ENCODE assay signal across 20 mouse cellular contexts in genomic region chr6:142951564-142952308, GRCm38 (mm10). TPM values are rescaled to one million over a fixed set of nuclear protein-coding genes. Genes with fewer than 3 reads are reported as not detected.
DNase-seq lines count a peak whose midpoint lies in the region; ATAC-seq lines count a peak whose summit lies in the region.
"Had no signal": no experiment of that assay in that cellular context is flagged by ENCODE, and none has a peak within 500 bp of the region (broad histone marks: within the 10 kb centered on the region; RNA-seq: fewer than 3 reads in every experiment).

No protein-coding gene starts in this region.

- peaks cover 14% of the 10 kb centered on the region for H3K27me3 ChIP-seq in megakaryocyte, embryonic 14.5 days (replicated peaks)
- H3K27me3 ChIP-seq: intestine, embryonic 15.5 days; limb, embryonic 13.5 days; liver, embryonic 13.5 days; lung, embryonic 15.5 days; Patski had no signal

- H3K9me3 ChIP-seq in megakaryocyte, embryonic 14.5 days = no peaks in the 10 kb centered on the region
- H3K9me3 ChIP-seq: heart, embryonic 10.5 days; intestine, embryonic 15.5 days; limb, embryonic 13.5 days; liver, embryonic 13.5 days; lung, embryonic 15.5 days had no signal

- peak; percentile 10 for ATAC-seq in activated CD4-positive, CD25-positive, alpha-beta regulatory T cell, adult 4 months
- ATAC-seq in granulocyte monocyte progenitor cell, adult 5-6 weeks (replicated peaks; ENCODE audit: poor library complexity, severe bottlenecking) = peak; percentile 18
- ATAC-seq: forebrain, postnatal 0 days; intestine, embryonic 15.5 days; Patski had no signal

- H3K4me3 ChIP-seq in megakaryocyte, embryonic 14.5 days (replicated peaks) = peak overlapping the region; percentile 64
- H3K4me3 ChIP-seq: heart, embryonic 10.5 days; intestine, embryonic 15.5 days; limb, embryonic 13.5 days; liver, embryonic 13.5 days; lung, embryonic 15.5 days had no signal

- H3K4me1 ChIP-seq in megakaryocyte, embryonic 14.5 days = peaks cover 42% of the 10 kb centered on the region
- H3K4me1 ChIP-seq: intestine, embryonic 15.5 days; lung, embryonic 15.5 days had no signal

- DNase-seq in right cerebral cortex, postnatal 14 days = peak; percentile 31
- no peak for DNase-seq in right cerebral cortex, adult 2 months (ENCODE audit: low spot score in 2 of 2)
- no peak for DNase-seq in retina, embryonic 14.5 days (ENCODE audit: low spot score)
- no peak for DNase-seq in neural tube, embryonic 10.5 days (ENCODE audit: extremely low spot score, low spot score)
- DNase-seq: adrenal gland, postnatal 10 days; cerebellum, postnatal 10 days; forebrain, postnatal 0 days; gastrocnemius, postnatal 36 days; heart, postnatal 10 days; kidney, postnatal 4 days; liver, embryonic 13.5 days; midbrain, embryonic 14.5 days had no signal

- H3K36me3 ChIP-seq in megakaryocyte, embryonic 14.5 days (replicated peaks; ENCODE audit: low read length) = no peaks in the 10 kb centered on the region
- H3K36me3 ChIP-seq: heart, embryonic 10.5 days; intestine, embryonic 15.5 days; limb, embryonic 13.5 days; liver, embryonic 13.5 days; lung, embryonic 15.5 days had no signal

RNA-seq across cellular contexts. Expression of gene St8sia1, which starts 12.5 kb away (rescaled TPM):
- polyA plus RNA-seq in activated CD4-positive, CD25-positive, alpha-beta regulatory T cell, adult 4 months (2017; shearing (Covaris generic)) = 10 to 100 TPM; 10.6 to 11.5 TPM
- total RNA-seq in granulocyte monocyte progenitor cell, adult 5-6 weeks (2014; fragmentation: Nextera tagmentation) = not detected in 2 replicates
- not detected in 2 replicates for total RNA-seq in granulocyte monocyte progenitor cell, adult 5-6 weeks (2017)
- 0.04 and 0.17 TPM in 2 replicates for polyA plus RNA-seq in megakaryocyte, embryonic 14.5 days (2012; ENCODE audit: insufficient read depth, low replicate concordance)
